Comparison of ENCODE assay signal across 13 mouse cellular contexts in the genomic region with DNA sequence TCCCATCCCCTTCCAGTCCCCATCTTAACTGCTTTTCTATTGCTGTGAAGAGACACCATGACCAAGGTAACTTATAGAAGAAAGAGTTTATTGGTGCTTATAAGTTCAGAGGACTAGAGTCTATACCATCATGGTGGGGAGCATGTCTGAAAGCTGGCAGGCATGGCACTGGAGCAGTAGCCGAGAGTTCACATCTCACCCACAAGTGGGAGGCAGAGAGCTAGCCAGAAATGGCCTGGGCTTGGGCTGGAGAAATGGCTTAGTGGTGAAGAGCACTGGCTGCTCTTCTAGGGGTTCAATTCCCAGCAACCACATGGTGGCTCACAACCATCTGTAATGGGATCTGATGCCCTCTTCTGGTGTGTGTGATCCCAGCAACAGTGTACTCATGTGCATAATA. TPM values are rescaled to one million over a fixed set of nuclear protein-coding genes. Genes with fewer than 3 reads are reported as not detected.
A peak's percentile ranks its signal among the peaks of the same experiment; 100 is the strongest.
DNase-seq lines count a peak whose midpoint lies in the region; ATAC-seq and TF ChIP-seq lines count a peak whose summit lies in the region.
"Had no signal": no experiment of that assay in that cellular context is flagged by ENCODE, and none has a peak within 500 bp of the region (broad histone marks: within the 10 kb centered on the region; RNA-seq: fewer than 3 reads in every experiment).

No protein-coding gene starts in this region.

- peak overlapping the region; percentile 88 for H3K4me2 ChIP-seq in intestine, postnatal 0 days (replicated peaks; ENCODE audit: low read depth)
- H3K4me2 ChIP-seq in intestine, embryonic 15.5 days (replicated peaks), result no peak overlapping the region
- peak overlapping the region; percentile 65 for H3K4me2 ChIP-seq in myocyte (ENCODE audit: low read depth)
- H3K4me2 ChIP-seq: hindbrain, embryonic 14.5 days; neural tube, embryonic 12.5 days had no signal

- no peaks in the 10 kb centered on the region for H3K9me3 ChIP-seq in intestine, postnatal 0 days (ENCODE audit: control insufficient read depth)
- H3K9me3 ChIP-seq in intestine, embryonic 15.5 days, result no peaks in the 10 kb centered on the region
- peaks cover 3% of the 10 kb centered on the region; the same call in 1 of the 2 replicates for H3K9me3 ChIP-seq in E14TG2a.4 (ENCODE audit: low read length)
- H3K9me3 ChIP-seq: embryonic facial prominence, embryonic 10.5 days; neural tube, embryonic 12.5 days had no signal

- H3K27me3 ChIP-seq in intestine, postnatal 0 days (replicated peaks; ENCODE audit: control insufficient read depth, insufficient read depth, low read length), result no peaks in the 10 kb centered on the region
- peaks cover 11% of the 10 kb centered on the region; the same call in 1 of the 2 replicates for H3K27me3 ChIP-seq in intestine, embryonic 15.5 days (replicated peaks)
- H3K27me3 ChIP-seq in E14TG2a.4 (ENCODE audit: insufficient read depth, low read length) (no peaks in the 10 kb centered on the region), myocyte (ENCODE audit: control insufficient read depth, insufficient read depth, insufficient read length) (no peaks in the 10 kb centered on the region)
- H3K27me3 ChIP-seq: Patski had no signal

- H3K4me3 ChIP-seq in intestine, postnatal 0 days (ENCODE audit: low read depth, low read length), result no peak overlapping the region; the same call in 1 of the 2 replicates
- no peak overlapping the region for H3K4me3 ChIP-seq in intestine, embryonic 15.5 days (replicated peaks)
- H3K4me3 ChIP-seq in E14TG2a.4 (replicated peaks; ENCODE audit: low read length) (no peak overlapping the region), myocyte (peak overlapping the region; percentile 51)
- H3K4me3 ChIP-seq: embryonic facial prominence, embryonic 10.5 days; neural tube, embryonic 12.5 days had no signal

- WGBS in intestine, postnatal 0 days, result 68% methylated on average over 1 of the region's 1 CpGs
- WGBS in intestine, embryonic 15.5 days, result 82% methylated on average over 1 of the region's 1 CpGs

- H3K36me3 ChIP-seq in intestine, postnatal 0 days (ENCODE audit: control insufficient read depth, insufficient read depth), result no peaks in the 10 kb centered on the region
- H3K36me3 ChIP-seq in intestine, embryonic 15.5 days, result no peaks in the 10 kb centered on the region
- H3K36me3 ChIP-seq in E14TG2a.4 (ENCODE audit: insufficient read depth, low read length), result peaks cover 14% of the 10 kb centered on the region
- no peaks in the 10 kb centered on the region for H3K36me3 ChIP-seq in myocyte (ENCODE audit: control insufficient read depth, insufficient read depth)
- H3K36me3 ChIP-seq: embryonic facial prominence, embryonic 10.5 days; neural tube, embryonic 12.5 days had no signal

- no peak overlapping the region for H3K27ac ChIP-seq in intestine, postnatal 0 days (ENCODE audit: low read depth, low read length)
- no peak overlapping the region for H3K27ac ChIP-seq in intestine, embryonic 15.5 days
- H3K27ac ChIP-seq: embryonic facial prominence, embryonic 10.5 days; hindbrain, embryonic 14.5 days; neural tube, embryonic 12.5 days had no signal

- H3K9ac ChIP-seq in intestine, postnatal 0 days (ENCODE audit: low read depth, low read length), result no peak overlapping the region
- no peak overlapping the region for H3K9ac ChIP-seq in intestine, embryonic 15.5 days
- H3K9ac ChIP-seq: hindbrain, embryonic 14.5 days; neural tube, embryonic 12.5 days had no signal

- H3ac ChIP-seq in myocyte (ENCODE audit: control insufficient read depth, insufficient read length), result no peak overlapping the region

- H3K79me2 ChIP-seq in myocyte (ENCODE audit: control insufficient read depth, insufficient read depth), result peaks cover 11% of the 10 kb centered on the region

- TF ChIP-seq CTCF in intestine, postnatal 0 days (IDR thresholded peaks at IDR 0.05; ENCODE audit: low read depth), result peak; percentile 70
- TF ChIP-seq CTCF in E14TG2a.4 (conservative IDR thresholded peaks at IDR 0.05; ENCODE audit: low read length), result peak; percentile 25; the same call in 1 of the 2 replicates

- no peak for ATAC-seq in intestine, postnatal 0 days
- ATAC-seq in intestine, embryonic 15.5 days, result no peak
- peak; percentile 68 for ATAC-seq in erythroblast, adult 5-6 weeks (replicated peaks; ENCODE audit: low FRiP score, poor library complexity, severe bottlenecking)
- ATAC-seq: Patski had no signal

- DNase-seq in adrenal gland, postnatal 14 days, result no peak
- no peak for DNase-seq in urinary bladder, adult 2 months (ENCODE audit: low spot score)
- no peak for DNase-seq in layer of hippocampus, postnatal 25 days (ENCODE audit: extremely low spot score in 1 of 2, low spot score in 1 of 2)

- no peak for TF ChIP-seq POLR2A in myocyte (IDR thresholded peaks at IDR 0.05; ENCODE audit: insufficient read length, low read depth)

- no peaks in the 10 kb centered on the region for H3K4me1 ChIP-seq in intestine, postnatal 0 days (replicated peaks; ENCODE audit: control insufficient read depth, insufficient read depth, low read length)
- H3K4me1 ChIP-seq in intestine, embryonic 15.5 days (replicated peaks), result peaks cover 2% of the 10 kb centered on the region
- H3K4me1 ChIP-seq in E14TG2a.4 (replicated peaks; ENCODE audit: low read depth, low read length), result peaks cover 78% of the 10 kb centered on the region

TF ChIP-seq in myocyte, 11 proteins besides CTCF, POLR2A, EP300 and RAD21:
- TF ChIP-seq TCF12 (IDR thresholded peaks at IDR 0.05; ENCODE audit: insufficient read depth, poor library complexity, severe bottlenecking), result no peak
- no peak for TF ChIP-seq MYOG (IDR thresholded peaks at IDR 0.05; ENCODE audit: control insufficient read depth in 1 of 3, insufficient read depth in 1 of 3, insufficient read length in 2 of 3, low read depth in 2 of 3)
- no peak for TF ChIP-seq MAX (IDR thresholded peaks at IDR 0.05; ENCODE audit: low read depth)
- no peak for TF ChIP-seq TCF3 (IDR thresholded peaks at IDR 0.05; ENCODE audit: insufficient read length, low read depth)
- TF ChIP-seq REST (IDR thresholded peaks at IDR 0.05; ENCODE audit: insufficient read depth, insufficient read length), result no peak
- no peak for TF ChIP-seq USF1 (IDR thresholded peaks at IDR 0.05; ENCODE audit: low read depth)
- TF ChIP-seq E2F4 (IDR thresholded peaks at IDR 0.05; ENCODE audit: insufficient read depth), result no peak
- no peak for TF ChIP-seq CEBPB (IDR thresholded peaks at IDR 0.05; ENCODE audit: insufficient read depth, poor library complexity, severe bottlenecking)
- no peak for TF ChIP-seq POLR2AphosphoS2 (IDR thresholded peaks at IDR 0.05; ENCODE audit: insufficient read length, low read depth)
- TF ChIP-seq MYOD1 (IDR thresholded peaks at IDR 0.05; ENCODE audit: control insufficient read depth in 1 of 3, insufficient read length in 2 of 3, low read depth in 2 of 3), result no peak
- no peak for TF ChIP-seq SRF (IDR thresholded peaks at IDR 0.05; ENCODE audit: control insufficient read depth, insufficient read length, low read depth)
TF ChIP-seq in myocyte: peak in this region for 0.

RNA-seq across cellular contexts. Expression of a gene that starts 3.1 kb away (rescaled TPM):
- 110 and 113 TPM in 2 replicates for polyA plus RNA-seq in intestine, postnatal 0 days (2015; fragmentation: Nextera tagmentation; extraction: Ambion mirVana)
- polyA plus RNA-seq in intestine, embryonic 15.5 days (2015; fragmentation: Nextera tagmentation; extraction: Ambion mirVana), result 51.6 and 56.3 TPM in 2 replicates
- 5.0 and 6.3 TPM in 2 replicates for total RNA-seq in erythroblast, adult 5-6 weeks (2015; ENCODE audit: low replicate concordance)
- total RNA-seq in erythroblast, adult 5-6 weeks (2017; ENCODE audit: low replicate concordance), result 1.6 and 4.3 TPM in 2 replicates
- 34.4 TPM for polyA plus RNA-seq in myocyte (2012; fragmentation: generic; extraction: Trizol)
- total RNA-seq in adrenal gland, postnatal 14 days (2021), result 7.9 and 9.2 TPM in 2 replicates
- 14.2 and 14.9 TPM in 2 replicates for polyA plus RNA-seq in urinary bladder, adult 2 months (2012; rRNA removed)
- 1 to 10 TPM; 5.2 TPM for total RNA-seq in layer of hippocampus, postnatal 25 days (2021)

RNA-seq across cellular contexts. Expression of a gene that starts 44.5 kb away (rescaled TPM):
- polyA plus RNA-seq in intestine, postnatal 0 days (2015; fragmentation: Nextera tagmentation; extraction: Ambion mirVana), result 847 and 854 TPM in 2 replicates
- polyA plus RNA-seq in intestine, embryonic 15.5 days (2015; fragmentation: Nextera tagmentation; extraction: Ambion mirVana), result 404 and 407 TPM in 2 replicates
- 101 and 131 TPM in 2 replicates for total RNA-seq in erythroblast, adult 5-6 weeks (2015; ENCODE audit: low replicate concordance)
- total RNA-seq in erythroblast, adult 5-6 weeks (2017; ENCODE audit: low replicate concordance), result 103 and 130 TPM in 2 replicates
- 531 TPM for polyA plus RNA-seq in myocyte (2012; fragmentation: generic; extraction: Trizol)
- total RNA-seq in adrenal gland, postnatal 14 days (2021), result 348 and 368 TPM in 2 replicates
- polyA plus RNA-seq in urinary bladder, adult 2 months (2012; rRNA removed), result 555 and 563 TPM in 2 replicates
- 100 to 1,000 TPM; 283 to 311 TPM for total RNA-seq in layer of hippocampus, postnatal 25 days (2021)

RNA-seq across cellular contexts. Expression of a gene that starts 50.5 kb away (rescaled TPM):
- polyA plus RNA-seq in intestine, postnatal 0 days (2015; fragmentation: Nextera tagmentation; extraction: Ambion mirVana), result 0.48 TPM in 1 of 2 replicates, not detected in the other
- polyA plus RNA-seq in intestine, embryonic 15.5 days (2015; fragmentation: Nextera tagmentation; extraction: Ambion mirVana), result 0.24 and 0.43 TPM in 2 replicates
- not detected in 2 replicates for total RNA-seq in erythroblast, adult 5-6 weeks (2015; ENCODE audit: low replicate concordance)
- total RNA-seq in erythroblast, adult 5-6 weeks (2017; ENCODE audit: low replicate concordance), result 0.43 TPM in 1 of 2 replicates, not detected in the other
- polyA plus RNA-seq in myocyte (2012; fragmentation: generic; extraction: Trizol), result 17.8 TPM
- total RNA-seq in adrenal gland, postnatal 14 days (2021), result 0.52 and 0.56 TPM in 2 replicates
- polyA plus RNA-seq in urinary bladder, adult 2 months (2012; rRNA removed), result 0.36 and 0.81 TPM in 2 replicates
- total RNA-seq in layer of hippocampus, postnatal 25 days (2021), result 1 to 10 TPM; 1.3 to 1.4 TPM
- polyA plus RNA-seq: hindbrain, embryonic 14.5 days; small intestine, adult 2 months had no signal

Comparison
In these comparisons a context has a peak if more than half of its experiments do, and no peak if none do; other contexts are left out.
1. RNA of a gene that starts 50.5 kb away (polyA plus RNA-seq): 17.8 TPM in myocyte (single experiment); 0.36 to 0.81 TPM in urinary bladder, adult 2 months, 0.24 to 0.43 TPM in intestine, embryonic 15.5 days and 0.48 TPM in intestine, postnatal 0 days; every median in the first group is over 10 times any median in the second.